Mouse (Mus musculus) retina, adult 2 months (tissue): ENCODE results near the gene Rybp.

ENCODE experiments used
- DNase-seq: peaks from one replicate; pipeline ENCODE4 v3.0.0-alpha.2; 2012; ENCODE audit warnings: low read depth, low spot score

The Rybp gene

GRCm38 (mm10) chr6:100190803-100191559, 96.3 kb downstream of the Rybp start:
- DNase-seq, result no peak

- DNase-seq, result no peak
These were observed 97.0 kb downstream of the Rybp start for GRCm38 (mm10) chr6:100190310-100190709.

GRCm38 (mm10) chr6:100188883-100189743, 98.2 kb downstream of the Rybp start:
- no peak for DNase-seq

- no peak for DNase-seq
These were observed 99.5 kb downstream of the Rybp start for GRCm38 (mm10) chr6:100187821-100188220.

GRCm38 (mm10) chr6:100186789-100187188, 100.5 kb downstream of the Rybp start:
- no peak for DNase-seq

- no peak for DNase-seq
These were observed 101.8 kb downstream of the Rybp start for GRCm38 (mm10) chr6:100185524-100185923.

GRCm38 (mm10) chr6:100183344-100183743, 103.9 kb downstream of the Rybp start:
- no peak for DNase-seq

GRCm38 (mm10) chr6:100180883-100181262, 106.4 kb downstream of the Rybp start:
- DNase-seq, result no peak

- DNase-seq, result no peak
These were observed 106.9 kb downstream of the Rybp start for GRCm38 (mm10) chr6:100180213-100180882.

- no peak for DNase-seq
These were observed 108.5 kb downstream of the Rybp start for GRCm38 (mm10) chr6:100178830-100179229.
